Mouse (Mus musculus): ENCODE measurements around the gene Tbc1d4.

DNA sequence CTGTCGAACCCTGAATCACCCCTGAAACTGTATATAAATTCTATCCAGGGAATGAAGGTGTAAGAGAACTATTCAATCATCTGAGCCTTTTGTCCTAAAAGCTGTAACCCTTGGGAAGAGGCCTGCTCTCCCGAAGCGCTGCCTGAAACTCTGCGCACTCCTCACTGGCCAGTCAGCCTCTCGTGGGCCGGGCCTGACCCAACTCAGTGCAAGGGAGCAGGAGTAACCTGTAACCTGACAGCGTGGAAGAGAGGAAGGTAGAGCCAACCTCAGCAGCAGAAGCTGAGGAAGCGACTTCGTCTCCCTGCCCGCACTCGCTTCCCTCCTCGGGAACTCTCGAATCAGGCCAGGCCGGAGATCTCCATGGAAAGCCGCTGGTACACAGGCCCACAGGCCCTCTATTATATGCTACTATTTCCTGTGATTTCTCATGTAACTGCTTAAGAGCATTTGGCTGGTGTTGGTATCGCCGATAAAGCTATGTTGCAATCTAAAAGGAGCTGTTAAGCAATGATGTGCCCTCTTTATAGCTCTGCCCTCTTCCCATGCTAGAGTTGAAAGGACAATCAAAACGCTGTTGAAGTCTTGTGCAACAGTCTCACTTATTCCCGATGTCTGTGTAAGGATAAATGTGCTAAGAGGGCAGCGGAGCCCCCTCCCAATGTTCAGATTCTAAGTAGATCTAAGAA lies 60.0 kb downstream of the Tbc1d4 start:
- TF ChIP-seq HCFC1 (IDR thresholded peaks at IDR 0.05; ENCODE audit: low read depth, low read length) (no peak), POLR2AphosphoS2 (IDR thresholded peaks at IDR 0.05; ENCODE audit: low read depth, low read length) (no peak), CTCF (conservative IDR thresholded peaks at IDR 0.05 in 1 of 2, IDR thresholded peaks at IDR 0.05 in 1 of 2; ENCODE audit: low read depth in 2 of 2, low read length in 2 of 2) (no peak), MAFK (IDR thresholded peaks at IDR 0.05; ENCODE audit: insufficient replicate concordance, low read length) (no peak), KAT2A (IDR thresholded peaks at IDR 0.05; ENCODE audit: insufficient replicate concordance, low read length) (no peak), IRF4 (IDR thresholded peaks at IDR 0.05; ENCODE audit: low read depth, low read length) (no peak), USF1 (IDR thresholded peaks at IDR 0.05; ENCODE audit: low read depth, low read length) (no peak), UBTF (IDR thresholded peaks at IDR 0.05; ENCODE audit: low read depth, low read length) (no peak)

Measured in CH12.LX (cell line).